Comparison of ENCODE assay signal across 15 mouse cellular contexts in the genomic region with DNA sequence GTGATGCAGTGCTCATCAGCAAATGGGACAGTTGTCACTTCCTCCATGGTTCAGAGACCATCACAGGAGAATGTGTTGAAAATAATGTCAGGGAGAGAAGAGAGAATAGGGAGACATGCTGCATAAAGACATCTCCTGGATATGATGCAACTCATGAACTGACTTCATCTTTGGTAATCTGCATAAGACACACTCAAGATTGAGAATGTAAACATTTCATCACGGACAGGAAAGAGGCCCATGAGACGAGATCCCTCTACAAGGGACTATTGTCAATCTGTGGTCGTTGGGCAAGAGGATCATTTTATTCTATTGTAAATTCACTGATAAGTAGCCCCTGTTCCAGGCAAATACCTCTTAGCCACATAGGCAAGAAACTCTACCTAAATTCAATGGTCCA.
"Had no signal": no experiment of that assay in that cellular context is flagged by ENCODE, and none has a peak within 500 bp of the region (broad histone marks: within the 10 kb centered on the region; RNA-seq: fewer than 3 reads in every experiment).

No protein-coding gene starts in this region.

- H3K9me3 ChIP-seq: liver, embryonic 13.5 days; liver, embryonic 15.5 days; lung, embryonic 15.5 days; midbrain, embryonic 13.5 days; midbrain, embryonic 15.5 days; stomach, embryonic 15.5 days had no signal

- H3K36me3 ChIP-seq: liver, embryonic 13.5 days; liver, embryonic 15.5 days; lung, embryonic 15.5 days; midbrain, embryonic 15.5 days; stomach, embryonic 15.5 days had no signal

- ATAC-seq: liver, postnatal 0 days; midbrain, embryonic 13.5 days; midbrain, embryonic 15.5 days had no signal

- H3K9ac ChIP-seq: liver, embryonic 13.5 days; liver, embryonic 15.5 days; liver, postnatal 0 days; lung, embryonic 15.5 days; midbrain, embryonic 13.5 days; midbrain, embryonic 15.5 days; neural tube, embryonic 12.5 days; stomach, embryonic 15.5 days had no signal

- DNase-seq: liver, embryonic 13.5 days; liver, postnatal 0 days; lung, postnatal 14 days; right cerebral cortex, postnatal 14 days; thymus, adult 2 months had no signal

- H3K4me1 ChIP-seq: liver, embryonic 13.5 days; megakaryocyte, embryonic 14.5 days had no signal

- H3K27me3 ChIP-seq: liver, embryonic 13.5 days; liver, embryonic 15.5 days; lung, embryonic 15.5 days; megakaryocyte, embryonic 14.5 days; midbrain, embryonic 13.5 days; midbrain, embryonic 15.5 days; neural tube, embryonic 12.5 days; stomach, embryonic 15.5 days had no signal

- H3K27ac ChIP-seq: liver, embryonic 13.5 days; liver, embryonic 15.5 days; macrophage; neural tube, embryonic 12.5 days; stomach, embryonic 15.5 days; stomach, postnatal 0 days had no signal

- H3K4me2 ChIP-seq: liver, embryonic 13.5 days; liver, embryonic 15.5 days; lung, embryonic 15.5 days; midbrain, embryonic 11.5 days; midbrain, embryonic 13.5 days; midbrain, embryonic 15.5 days; neural tube, embryonic 12.5 days; stomach, embryonic 15.5 days had no signal

- H3K4me3 ChIP-seq: liver, embryonic 13.5 days; liver, embryonic 15.5 days; lung, embryonic 15.5 days; megakaryocyte, embryonic 14.5 days; midbrain, embryonic 13.5 days; midbrain, embryonic 15.5 days; neural tube, embryonic 12.5 days; stomach, embryonic 15.5 days had no signal
